Mouse (Mus musculus): ENCODE results near the gene Cisd2. TPM values are rescaled to one million over a fixed set of nuclear protein-coding genes. Genes with fewer than 3 reads are reported as not detected.

The Cisd2 gene
- polyA plus RNA-seq, 1 experiment = 31.8 TPM

DNA sequence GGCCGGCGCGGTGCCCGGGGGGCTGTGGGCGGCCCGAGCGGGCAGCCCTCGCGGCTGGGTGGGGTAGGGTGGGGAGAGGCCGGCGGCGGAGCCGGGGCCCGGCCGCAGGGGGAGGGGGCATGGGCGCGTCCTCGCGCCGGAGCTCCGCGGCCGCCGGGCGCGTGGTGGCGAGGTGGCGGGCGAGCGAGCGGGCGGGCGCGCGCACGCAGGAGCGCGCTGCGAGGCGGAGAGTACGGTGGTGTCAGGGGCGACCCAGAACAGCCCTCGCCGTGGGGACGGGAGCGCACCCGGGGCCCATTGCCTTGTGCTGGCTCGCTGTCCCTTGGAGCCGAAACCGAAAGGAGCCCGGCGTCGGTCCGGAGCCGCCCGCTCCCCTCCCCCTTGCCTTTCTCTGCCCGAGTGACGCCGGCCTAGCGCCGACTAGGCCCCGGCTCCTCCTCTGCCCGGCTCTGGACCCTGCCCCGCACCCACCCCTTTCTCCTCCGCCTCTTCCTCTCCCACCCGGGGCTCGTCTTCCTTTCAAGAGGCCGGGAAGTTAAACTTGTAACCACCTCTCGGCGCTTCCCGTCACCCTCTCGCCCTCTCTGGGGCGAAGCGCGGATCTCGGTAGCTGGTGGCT is 15.3 kb upstream of the Cisd2 start:
- H3K4me1 ChIP-seq (ENCODE audit: control insufficient read depth, insufficient read depth, low read length) = peaks cover 6% of the 10 kb centered on the region
- H3K4me3 ChIP-seq (ENCODE audit: insufficient read depth, low read length) = peak overlapping the region; percentile 89
- TF ChIP-seq POLR2A (IDR thresholded peaks at IDR 0.05; ENCODE audit: low read depth, low read length) = peak; percentile 55; the same call in 1 of the 2 replicates
- TF ChIP-seq CTCF (IDR thresholded peaks at IDR 0.05; ENCODE audit: borderline replicate concordance, insufficient read depth, low read length) = no peak
- H3K27ac ChIP-seq (ENCODE audit: insufficient read depth, low read length) = peak overlapping the region; percentile 99

DNA sequence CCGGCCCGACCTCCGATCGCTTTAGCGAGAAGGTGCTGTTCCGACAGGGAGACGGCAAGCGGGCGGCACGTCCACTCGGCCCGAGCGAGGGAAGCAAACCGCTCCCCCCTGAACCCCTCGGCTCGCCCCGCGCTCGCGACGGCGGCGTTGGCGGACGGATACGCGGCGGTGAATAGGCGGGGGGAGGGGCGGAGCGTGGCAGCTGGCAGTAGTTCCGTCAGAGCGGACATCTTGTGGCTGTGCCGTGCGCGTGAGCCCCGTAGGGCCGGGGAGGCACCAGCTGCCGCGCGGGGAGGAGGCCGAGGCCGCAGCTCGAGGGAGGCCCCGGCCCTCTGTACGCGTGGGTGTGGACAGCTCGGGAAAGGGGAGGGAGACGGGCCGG is 14.8 kb upstream of the Cisd2 start:
- Histone ChIP-seq H3K4me3 (ENCODE audit: insufficient read depth, low read length) (peak overlapping the region; percentile 64), H3K4me1 (ENCODE audit: control insufficient read depth, insufficient read depth, low read length) (peaks cover 6% of the 10 kb centered on the region), H3K27ac (ENCODE audit: insufficient read depth, low read length) (peak overlapping the region; percentile 99)
- TF ChIP-seq CTCF (IDR thresholded peaks at IDR 0.05; ENCODE audit: borderline replicate concordance, insufficient read depth, low read length) (no peak), POLR2A (IDR thresholded peaks at IDR 0.05; ENCODE audit: low read depth, low read length) (peak; percentile 74)

DNA sequence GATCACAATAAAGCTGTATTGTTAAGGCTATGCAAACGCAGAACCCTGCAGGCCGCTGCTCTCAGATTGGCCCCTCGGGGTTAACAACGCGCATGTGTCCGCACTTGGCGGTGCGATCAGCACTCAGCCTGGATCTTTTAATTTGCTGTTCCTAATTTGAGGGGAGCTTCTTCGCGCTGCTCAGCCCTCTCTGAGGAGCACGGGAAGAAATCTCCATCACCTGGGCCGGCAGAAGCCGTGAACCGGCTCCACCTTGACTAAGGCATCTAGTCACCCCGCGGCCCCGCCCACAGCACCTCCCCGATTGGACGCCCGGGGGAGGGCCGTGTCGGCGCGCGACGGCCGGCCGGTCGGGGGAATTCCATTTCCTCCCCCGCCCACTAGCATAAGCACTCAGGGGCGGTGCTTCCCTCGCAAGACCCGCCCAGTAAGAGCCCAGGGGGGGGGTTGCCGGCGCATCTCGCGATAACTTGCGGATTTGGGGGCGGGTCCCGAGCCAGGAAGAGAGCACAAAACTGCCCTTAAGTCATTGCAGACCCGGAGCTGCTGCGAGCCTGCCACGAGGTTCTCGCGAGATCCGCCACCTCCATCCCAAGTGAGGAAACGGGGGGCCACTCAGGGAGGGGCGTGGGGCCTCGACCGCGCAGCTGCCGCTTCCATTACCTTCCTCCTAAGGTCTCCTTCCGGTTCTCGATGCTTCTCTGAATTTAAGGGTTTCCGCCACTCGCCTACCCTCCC is 14.2 kb upstream of the Cisd2 start, which contains the start of gene Ube2d3:
TSS of gene Ube2d3 (plus strand) at position 392 of the 738 bp plus-strand sequence.
- peaks cover 3% of the 10 kb centered on the region; the same call in 1 of the 2 replicates for H3K4me1 ChIP-seq (ENCODE audit: control insufficient read depth, insufficient read depth, low read length)
- TF ChIP-seq CTCF (IDR thresholded peaks at IDR 0.05; ENCODE audit: borderline replicate concordance, insufficient read depth, low read length) (no peak), POLR2A (IDR thresholded peaks at IDR 0.05; ENCODE audit: low read depth, low read length) (peak; percentile 91)
- H3K4me3 ChIP-seq (ENCODE audit: insufficient read depth, low read length) = peak within 1 kb of the TSS; percentile 89
- H3K27ac ChIP-seq (ENCODE audit: insufficient read depth, low read length) = peak within 1 kb of the TSS; percentile 99

DNA sequence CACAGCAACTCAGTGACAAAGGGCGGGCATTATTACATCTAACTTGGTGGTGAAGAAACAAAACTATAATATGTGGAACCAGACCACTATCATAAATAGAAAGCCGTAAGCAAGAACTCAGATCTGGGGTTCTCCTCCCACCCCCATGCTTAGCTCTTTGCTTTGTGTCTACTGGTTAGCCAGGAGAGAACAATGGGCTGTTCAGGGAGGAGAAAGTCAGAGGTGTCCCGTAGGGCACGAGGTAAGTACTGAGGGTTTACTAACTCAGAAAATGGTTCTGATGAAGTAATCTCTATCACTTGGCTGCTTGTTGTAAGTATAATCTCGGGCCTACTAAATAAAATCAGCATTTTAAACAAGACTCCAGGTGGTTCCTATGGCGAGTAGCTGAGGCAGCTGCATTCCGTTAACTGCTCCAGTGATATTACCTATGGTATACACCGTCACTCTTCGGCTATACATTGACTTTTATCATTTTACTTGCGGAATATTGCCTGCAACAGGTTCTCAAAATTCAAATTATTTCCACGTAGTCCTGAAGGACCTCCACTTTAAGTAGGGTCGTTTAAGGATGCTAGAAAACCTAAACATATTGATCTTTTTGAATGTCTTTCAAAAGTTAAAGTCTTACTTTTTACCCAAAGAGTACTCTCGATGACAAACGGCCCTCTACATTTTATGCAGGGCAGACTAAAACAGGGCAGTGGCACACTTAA is 13.3 kb upstream of the Cisd2 start:
- H3K27ac ChIP-seq (ENCODE audit: insufficient read depth, low read length) = peak overlapping the region; percentile 72
- peaks cover 3% of the 10 kb centered on the region; the same call in 1 of the 2 replicates for H3K4me1 ChIP-seq (ENCODE audit: control insufficient read depth, insufficient read depth, low read length)
- H3K4me3 ChIP-seq (ENCODE audit: insufficient read depth, low read length) = peak overlapping the region; percentile 83
- TF ChIP-seq POLR2A (IDR thresholded peaks at IDR 0.05; ENCODE audit: low read depth, low read length) (no peak), CTCF (IDR thresholded peaks at IDR 0.05; ENCODE audit: borderline replicate concordance, insufficient read depth, low read length) (no peak)

DNA sequence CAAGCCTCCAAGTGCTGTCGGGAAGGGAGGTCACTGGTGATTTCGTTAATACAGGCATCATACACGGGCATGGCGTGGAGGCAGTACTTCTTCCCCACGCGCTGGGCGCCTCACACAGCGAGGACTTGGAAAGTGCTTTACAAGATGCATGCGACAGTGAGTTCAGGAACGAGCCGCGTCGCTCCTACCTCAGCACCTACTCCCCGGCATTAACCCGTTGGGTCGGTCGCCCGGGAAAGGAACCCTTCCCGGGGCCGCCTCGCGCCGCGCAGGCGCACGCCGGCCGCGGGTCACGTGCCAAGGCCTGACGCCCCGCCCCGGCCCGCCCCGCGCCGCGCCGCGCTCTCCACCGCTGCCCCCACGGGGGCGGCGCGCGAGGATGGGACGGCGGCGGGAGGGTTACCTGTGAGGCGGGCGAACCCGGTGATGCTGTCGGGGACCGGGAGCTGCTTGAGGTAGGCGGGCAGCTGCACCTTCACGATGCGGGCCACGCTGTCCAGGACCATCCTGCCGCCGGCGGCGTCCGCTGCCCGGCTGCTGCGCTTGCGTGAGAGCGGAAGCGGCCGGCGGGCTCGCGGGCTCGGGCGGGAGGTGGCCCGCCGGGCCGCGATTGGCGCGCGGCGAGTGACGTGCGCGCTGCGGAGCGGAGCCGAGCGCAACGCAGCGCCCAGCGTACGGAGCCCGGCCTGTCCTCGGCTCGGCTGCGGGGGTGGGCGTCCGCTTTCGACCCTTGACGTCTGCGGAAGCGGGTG is 693 bp downstream of the Cisd2 start:
- Histone ChIP-seq H3K27ac (ENCODE audit: insufficient read depth, low read length) (peak overlapping the region; percentile 65), H3K4me3 (ENCODE audit: insufficient read depth, low read length) (peak overlapping the region; percentile 94), H3K4me1 (ENCODE audit: control insufficient read depth, insufficient read depth, low read length) (peaks cover 2% of the 10 kb centered on the region; the same call in 1 of the 2 replicates)
- TF ChIP-seq POLR2A (IDR thresholded peaks at IDR 0.05; ENCODE audit: low read depth, low read length) (peak; percentile 88), CTCF (IDR thresholded peaks at IDR 0.05; ENCODE audit: borderline replicate concordance, insufficient read depth, low read length) (no peak)

DNA sequence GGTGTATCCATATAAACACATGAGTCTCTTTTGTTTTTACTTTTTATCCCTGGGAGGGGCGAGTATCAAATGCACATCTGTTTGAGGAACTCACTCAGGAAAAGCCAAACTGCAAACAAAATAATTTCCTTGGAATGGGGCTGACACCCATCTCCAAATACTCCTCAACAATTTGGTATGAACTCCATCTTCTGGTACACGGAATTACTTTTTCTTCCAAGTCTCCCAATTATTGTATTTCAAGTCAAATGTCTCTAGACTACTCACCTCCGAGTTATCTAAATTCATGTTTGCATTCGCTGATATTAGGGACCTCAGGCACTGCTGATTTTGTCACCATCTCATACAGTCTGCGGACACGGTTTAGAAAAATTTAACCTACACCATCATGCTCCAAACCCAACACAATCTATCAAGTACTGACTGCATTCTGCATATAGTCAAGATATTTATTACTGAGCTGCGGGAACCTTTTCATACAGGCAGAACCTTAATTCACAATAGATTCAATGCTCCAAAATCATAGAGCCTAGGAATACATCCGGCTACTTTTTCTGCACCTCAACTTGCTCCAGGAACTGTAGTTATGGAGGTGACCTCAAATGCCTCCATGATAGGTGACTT is 1.4 kb downstream of the Cisd2 start:
- H3K4me3 ChIP-seq (ENCODE audit: insufficient read depth, low read length) = peak overlapping the region; percentile 59
- peaks cover 2% of the 10 kb centered on the region; the same call in 1 of the 2 replicates for H3K4me1 ChIP-seq (ENCODE audit: control insufficient read depth, insufficient read depth, low read length)
- peak overlapping the region; percentile 65 for H3K27ac ChIP-seq (ENCODE audit: insufficient read depth, low read length)
- no peak for TF ChIP-seq POLR2A (IDR thresholded peaks at IDR 0.05; ENCODE audit: low read depth, low read length)
- no peak for TF ChIP-seq CTCF (IDR thresholded peaks at IDR 0.05; ENCODE audit: borderline replicate concordance, insufficient read depth, low read length)

- H3K4me1 ChIP-seq (ENCODE audit: control insufficient read depth, insufficient read depth, low read length) = peaks cover 2% of the 10 kb centered on the region; the same call in 1 of the 2 replicates
- no peak overlapping the region for H3K4me3 ChIP-seq (ENCODE audit: insufficient read depth, low read length)
- TF ChIP-seq CTCF (IDR thresholded peaks at IDR 0.05; ENCODE audit: borderline replicate concordance, insufficient read depth, low read length) = no peak
- TF ChIP-seq POLR2A (IDR thresholded peaks at IDR 0.05; ENCODE audit: low read depth, low read length) = no peak
- no peak overlapping the region for H3K27ac ChIP-seq (ENCODE audit: insufficient read depth, low read length)
Measured at GRCm38 (mm10) chr3:135421310-135421594, 2.5 kb downstream of the Cisd2 start.

DNA sequence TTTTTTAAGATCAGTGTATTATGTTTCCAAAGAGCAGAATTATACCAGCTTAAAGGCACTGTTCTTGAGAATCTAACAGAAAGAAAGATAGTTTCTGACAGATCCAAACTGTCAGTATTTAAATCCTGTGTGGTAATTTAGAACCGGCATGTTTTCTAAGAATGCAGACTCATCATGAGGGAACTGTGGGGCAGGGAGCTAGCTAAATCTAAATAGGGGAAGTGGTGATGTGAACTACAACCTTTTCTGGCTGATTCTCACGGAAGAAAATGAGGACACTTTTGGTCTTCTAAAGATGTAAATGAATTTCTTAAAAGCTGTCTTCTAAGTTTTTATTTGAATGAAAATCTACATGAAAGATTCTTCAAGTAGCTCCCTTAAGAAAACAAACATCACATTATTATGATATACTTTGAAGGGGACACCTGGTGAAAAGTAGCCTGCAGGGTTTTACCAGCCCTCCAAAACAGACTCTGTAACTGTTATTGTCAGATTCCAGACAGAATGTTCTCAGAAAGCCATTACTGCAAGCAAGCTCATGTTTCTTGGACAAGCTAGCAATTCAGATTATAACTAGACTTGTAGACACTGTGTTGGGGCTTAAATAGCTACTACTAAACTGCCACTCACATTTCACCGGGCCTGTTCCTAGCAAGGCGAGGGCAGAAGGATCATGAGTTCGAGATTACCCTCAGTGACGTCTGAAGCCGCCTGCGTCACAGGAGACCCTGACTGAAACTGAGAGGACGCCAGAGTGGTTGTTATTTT is 3.0 kb downstream of the Cisd2 start:
- Histone ChIP-seq H3K4me3 (ENCODE audit: insufficient read depth, low read length) (no peak overlapping the region), H3K4me1 (ENCODE audit: control insufficient read depth, insufficient read depth, low read length) (peaks cover 2% of the 10 kb centered on the region; the same call in 1 of the 2 replicates), H3K27ac (ENCODE audit: insufficient read depth, low read length) (no peak overlapping the region)
- no peak for TF ChIP-seq CTCF (IDR thresholded peaks at IDR 0.05; ENCODE audit: borderline replicate concordance, insufficient read depth, low read length)
- TF ChIP-seq POLR2A (IDR thresholded peaks at IDR 0.05; ENCODE audit: low read depth, low read length) = no peak
